Comparison of ENCODE assay signal across 8 mouse cellular contexts in the genomic region with DNA sequence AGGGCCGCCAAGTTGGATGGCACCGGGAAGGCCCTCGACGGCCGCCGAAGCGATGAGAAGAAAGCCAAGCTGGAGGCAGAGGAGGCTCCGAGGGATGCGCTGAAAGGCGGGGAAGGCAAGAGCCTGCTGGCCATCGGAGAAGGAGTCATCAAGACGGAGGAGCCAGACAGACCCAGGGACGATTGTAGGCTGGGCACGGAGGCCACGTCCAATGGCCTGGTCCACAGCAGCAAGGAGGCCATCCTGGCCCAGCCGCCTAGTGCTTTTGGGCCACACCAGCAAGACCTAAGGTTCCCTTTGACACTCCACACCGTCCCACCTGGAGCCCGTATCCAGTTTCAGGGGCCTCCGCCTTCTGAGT. TPM values are rescaled to one million over a fixed set of nuclear protein-coding genes. Genes with fewer than 3 reads are reported as not detected.
A peak's percentile ranks its signal among the peaks of the same experiment; 100 is the strongest.
DNase-seq lines count a peak whose midpoint lies in the region; ATAC-seq lines count a peak whose summit lies in the region.

No protein-coding gene starts in this region.

- peak overlapping the region; percentile 89 for H3K4me2 ChIP-seq in heart, embryonic 15.5 days
- peak overlapping the region; percentile 64 for H3K4me2 ChIP-seq in hindbrain, embryonic 13.5 days
- H3K4me2 ChIP-seq in midbrain, embryonic 11.5 days, result peak overlapping the region; percentile 46

- H3K36me3 ChIP-seq in heart, embryonic 15.5 days, result no peaks in the 10 kb centered on the region
- H3K36me3 ChIP-seq in embryonic facial prominence, embryonic 10.5 days (replicated peaks), result no peaks in the 10 kb centered on the region
- H3K36me3 ChIP-seq in hindbrain, embryonic 13.5 days, result no peaks in the 10 kb centered on the region
- no peaks in the 10 kb centered on the region for H3K36me3 ChIP-seq in midbrain, embryonic 11.5 days (ENCODE audit: control insufficient read depth, insufficient read depth, low read length)

- H3K4me3 ChIP-seq in heart, embryonic 15.5 days, result peak overlapping the region; percentile 66
- H3K4me3 ChIP-seq in embryonic facial prominence, embryonic 10.5 days, result peak overlapping the region; percentile 68
- H3K4me3 ChIP-seq in hindbrain, embryonic 13.5 days, result peak overlapping the region; percentile 53
- peak overlapping the region; percentile 49 for H3K4me3 ChIP-seq in midbrain, embryonic 11.5 days (ENCODE audit: low read depth, low read length)

- DNase-seq in heart, postnatal 10 days, result no peak
- no peak for DNase-seq in embryonic facial prominence, embryonic 10.5 days (ENCODE audit: low spot score)
- DNase-seq in midbrain, embryonic 11.5 days (ENCODE audit: low spot score, missing footprints), result peak; percentile 93
- no peak for DNase-seq in thymus, adult 18-20 months
- DNase-seq in cerebellum, adult 18-20 months, result no peak
- DNase-seq in embryo, embryonic 10.5 days (ENCODE audit: low spot score), result no peak

- intact Hi-C loops in heart, postnatal 10 days (cut with DNase I), result no loop called here

- peak overlapping the region; percentile 81 for H3K9ac ChIP-seq in heart, embryonic 15.5 days
- peak overlapping the region; percentile 80 for H3K9ac ChIP-seq in hindbrain, embryonic 13.5 days
- H3K9ac ChIP-seq in midbrain, embryonic 11.5 days (ENCODE audit: low read length), result peak overlapping the region; percentile 64

- H3K27me3 ChIP-seq in heart, embryonic 15.5 days, result no peaks in the 10 kb centered on the region
- peaks cover 32% of the 10 kb centered on the region for H3K27me3 ChIP-seq in embryonic facial prominence, embryonic 10.5 days (replicated peaks; ENCODE audit: low read depth, poor library complexity, severe bottlenecking)
- no peaks in the 10 kb centered on the region for H3K27me3 ChIP-seq in hindbrain, embryonic 13.5 days
- peaks cover 3% of the 10 kb centered on the region; the same call in 1 of the 2 replicates for H3K27me3 ChIP-seq in midbrain, embryonic 11.5 days (ENCODE audit: control insufficient read depth, insufficient read depth, low read length)

- ATAC-seq in heart, embryonic 15.5 days (replicated peaks; ENCODE audit: insufficient number of reproducible peaks, insufficient read depth, low FRiP score, low read depth), result no peak
- ATAC-seq in hindbrain, embryonic 13.5 days (ENCODE audit: low FRiP score), result peak; percentile 33; the same call in 1 of the 2 replicates
- peak; percentile 54 for ATAC-seq in midbrain, embryonic 11.5 days (ENCODE audit: low FRiP score)

- H3K4me1 ChIP-seq in heart, embryonic 15.5 days (replicated peaks), result peaks cover 8% of the 10 kb centered on the region
- H3K4me1 ChIP-seq in embryonic facial prominence, embryonic 10.5 days, result peaks cover 13% of the 10 kb centered on the region
- H3K4me1 ChIP-seq in hindbrain, embryonic 13.5 days (replicated peaks), result peaks cover 10% of the 10 kb centered on the region
- no peaks in the 10 kb centered on the region for H3K4me1 ChIP-seq in midbrain, embryonic 11.5 days (ENCODE audit: control insufficient read depth, insufficient read depth, low read length)

- H3K9me3 ChIP-seq in heart, embryonic 15.5 days (replicated peaks), result no peaks in the 10 kb centered on the region
- H3K9me3 ChIP-seq in embryonic facial prominence, embryonic 10.5 days, result peaks cover 6% of the 10 kb centered on the region
- H3K9me3 ChIP-seq in hindbrain, embryonic 13.5 days, result 0 out of 2 replicates have a peak, but pooled peaks cover 4% of the 10 kb centered on the region
- H3K9me3 ChIP-seq in midbrain, embryonic 11.5 days (ENCODE audit: control insufficient read depth, low read length), result no peaks in the 10 kb centered on the region

- H3K27ac ChIP-seq in heart, embryonic 15.5 days, result 0 out of 2 replicates have a peak overlapping the region, but pooled peaks have one; percentile 52
- H3K27ac ChIP-seq in embryonic facial prominence, embryonic 10.5 days (replicated peaks), result peak overlapping the region; percentile 87
- peak overlapping the region; percentile 69 for H3K27ac ChIP-seq in hindbrain, embryonic 13.5 days
- H3K27ac ChIP-seq in midbrain, embryonic 11.5 days (ENCODE audit: low read depth, low read length), result peak overlapping the region; percentile 17; the same call in 1 of the 2 replicates

- 37% methylated on average over 19 of the region's 19 CpGs for WGBS in heart, embryonic 15.5 days
- 45% methylated on average over 19 of the region's 19 CpGs for WGBS in embryonic facial prominence, embryonic 10.5 days
- 38% methylated on average over 19 of the region's 19 CpGs for WGBS in hindbrain, embryonic 13.5 days
- 50% methylated on average over 19 of the region's 19 CpGs for WGBS in midbrain, embryonic 11.5 days

RNA-seq across cellular contexts. Expression of a gene that starts 0.8 kb away (rescaled TPM):
- polyA plus RNA-seq in heart, embryonic 15.5 days (2015; fragmentation: Nextera tagmentation; extraction: Ambion mirVana), result 0.20 and 0.22 TPM in 2 replicates
- under 1 TPM; 0.24 to 0.30 TPM for total RNA-seq in heart, postnatal 10 days (2021)
- 0.12 and 0.13 TPM in 2 replicates for polyA plus RNA-seq in embryonic facial prominence, embryonic 10.5 days (2016; fragmentation: Nextera tagmentation; extraction: Ambion mirVana)
- polyA plus RNA-seq in hindbrain, embryonic 13.5 days (2015; fragmentation: Nextera tagmentation; extraction: Ambion mirVana), result 0.10 and 0.17 TPM in 2 replicates
- 0.18 and 0.21 TPM in 2 replicates for polyA plus RNA-seq in midbrain, embryonic 11.5 days (2014; fragmentation: Nextera tagmentation; extraction: Ambion mirVana)

RNA-seq across cellular contexts. Expression of a gene that starts 25.6 kb away (rescaled TPM):
- 7.4 and 9.2 TPM in 2 replicates for polyA plus RNA-seq in heart, embryonic 15.5 days (2015; fragmentation: Nextera tagmentation; extraction: Ambion mirVana)
- 1 to 10 TPM; 6.4 to 9.8 TPM for total RNA-seq in heart, postnatal 10 days (2021)
- 16.6 and 16.7 TPM in 2 replicates for polyA plus RNA-seq in embryonic facial prominence, embryonic 10.5 days (2016; fragmentation: Nextera tagmentation; extraction: Ambion mirVana)
- polyA plus RNA-seq in hindbrain, embryonic 13.5 days (2015; fragmentation: Nextera tagmentation; extraction: Ambion mirVana), result 10.4 and 12.0 TPM in 2 replicates
- polyA plus RNA-seq in midbrain, embryonic 11.5 days (2014; fragmentation: Nextera tagmentation; extraction: Ambion mirVana), result 14.6 and 14.7 TPM in 2 replicates

RNA-seq across cellular contexts. Expression of a gene that starts 36.1 kb away (rescaled TPM):
- 5.4 and 5.5 TPM in 2 replicates for polyA plus RNA-seq in heart, embryonic 15.5 days (2015; fragmentation: Nextera tagmentation; extraction: Ambion mirVana)
- 1 to 10 TPM; 6.3 to 8.1 TPM for total RNA-seq in heart, postnatal 10 days (2021)
- 6.4 and 7.3 TPM in 2 replicates for polyA plus RNA-seq in embryonic facial prominence, embryonic 10.5 days (2016; fragmentation: Nextera tagmentation; extraction: Ambion mirVana)
- 15.1 and 15.8 TPM in 2 replicates for polyA plus RNA-seq in hindbrain, embryonic 13.5 days (2015; fragmentation: Nextera tagmentation; extraction: Ambion mirVana)
- 10.8 and 13.0 TPM in 2 replicates for polyA plus RNA-seq in midbrain, embryonic 11.5 days (2014; fragmentation: Nextera tagmentation; extraction: Ambion mirVana)

Comparison
In these comparisons a context has a peak if more than half of its experiments do, and no peak if none do; other contexts are left out.
1. H3K27ac ChIP-seq: peak in every context shown above with its lines; median percentile 87 in embryonic facial prominence, embryonic 10.5 days; 69 in hindbrain, embryonic 13.5 days; 52 in heart, embryonic 15.5 days; 17 in midbrain, embryonic 11.5 days.